Mouse (Mus musculus) embryo, embryonic 10.5 days (tissue): ENCODE measurements at regions not wholly inside any gene's neighbourhood (a gene's known extent, or its start where the extent isn't known, plus 50 kb on each side); places are given as distances from the start of the nearest gene placed in this dataset.
A peak's percentile ranks its signal among the peaks of the same experiment; 100 is the strongest.

ENCODE experiments used
- DNase-seq: peaks from one replicate; pipeline ENCODE4 v3.0.0-alpha.2; 2015; ENCODE audit warnings: low spot score

DNA sequence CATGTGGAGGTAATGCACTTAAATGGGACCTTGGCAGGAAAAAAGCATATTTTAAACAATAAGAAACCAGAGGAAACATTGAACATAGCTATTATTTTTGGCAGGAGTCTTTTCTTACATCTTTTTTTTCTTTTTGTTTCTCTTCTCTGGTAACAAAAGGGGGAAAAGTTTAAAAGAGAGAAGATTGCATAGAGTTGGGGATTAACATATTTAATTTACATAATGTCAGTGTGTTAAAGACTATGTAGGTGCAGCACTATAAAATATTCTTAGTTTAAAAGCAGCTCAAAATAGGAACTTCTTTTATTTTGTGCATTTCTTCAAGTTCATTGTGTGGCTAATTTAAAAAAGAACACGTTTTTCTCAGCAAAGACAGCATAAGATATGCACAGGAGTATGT lies 1087.5 kb downstream of the Cdh11 start:
- DNase-seq, result no peak

DNA sequence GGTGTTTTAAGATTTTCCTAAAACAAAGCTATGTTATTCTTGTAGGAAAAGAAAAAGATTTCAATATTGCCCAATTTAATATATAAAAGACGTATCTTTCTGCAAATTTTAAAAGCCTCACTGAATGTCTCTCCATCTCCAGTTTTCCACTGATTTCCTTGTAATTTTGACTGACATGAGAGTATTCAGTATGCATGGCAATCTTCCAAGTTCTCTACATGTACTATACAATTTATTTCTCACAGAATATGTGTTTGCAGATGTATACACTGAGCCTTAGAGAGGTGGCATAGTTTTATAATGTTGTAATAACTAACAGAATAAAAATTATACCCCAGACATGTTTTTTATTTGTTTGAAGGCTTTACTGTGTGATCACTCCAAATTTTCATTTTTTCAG lies 1094.5 kb downstream of the Cdh11 start:
- DNase-seq, result no peak

DNA sequence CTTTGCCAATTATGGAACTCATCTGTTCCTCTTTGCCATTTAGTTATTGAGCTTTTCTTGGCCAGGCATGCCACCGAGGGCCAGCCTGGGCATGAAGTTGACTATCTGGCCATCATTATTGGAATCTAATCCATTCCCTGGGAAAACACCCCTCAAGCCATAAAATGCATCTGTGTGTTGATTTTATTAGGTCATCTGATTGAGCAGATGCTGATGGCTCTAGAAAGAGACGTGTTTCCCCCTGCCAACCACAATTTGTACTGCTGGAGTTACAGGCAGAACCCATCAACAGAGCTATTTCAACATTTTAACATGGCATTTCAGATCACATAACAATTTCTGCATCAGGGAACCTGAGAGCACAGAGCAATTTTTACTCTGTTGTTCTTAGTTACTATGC lies 1116.5 kb downstream of the Cdh11 start:
- DNase-seq, result no peak

GRCm38 (mm10) chr8:101662874-101663273 lies 1122.6 kb downstream of the Cdh11 start:
- no peak for DNase-seq

DNA sequence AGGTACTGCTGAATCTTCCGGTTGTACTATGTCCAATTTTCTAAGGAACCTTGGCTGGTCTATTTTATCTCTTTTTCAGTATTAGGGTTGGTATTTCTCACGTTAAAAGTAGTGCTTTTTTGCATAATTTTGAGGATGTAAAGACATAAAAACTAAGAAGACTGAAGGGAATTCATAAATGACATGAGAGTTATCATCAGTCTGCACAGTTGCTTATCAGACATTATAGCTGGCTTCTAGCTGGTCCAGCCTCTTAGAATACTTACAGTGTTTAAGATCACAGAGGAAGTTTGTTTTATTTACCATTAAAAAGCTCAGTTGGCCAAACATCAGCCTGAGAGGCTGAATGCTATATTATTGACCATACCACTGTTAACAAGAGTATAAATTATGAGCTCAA lies 1130.2 kb downstream of the Cdh11 start:
- DNase-seq, result no peak

- DNase-seq, result peak; percentile 67
These were observed 1156.6 kb downstream of the Cdh11 start for GRCm38 (mm10) chr8:101628816-101629215.

DNA sequence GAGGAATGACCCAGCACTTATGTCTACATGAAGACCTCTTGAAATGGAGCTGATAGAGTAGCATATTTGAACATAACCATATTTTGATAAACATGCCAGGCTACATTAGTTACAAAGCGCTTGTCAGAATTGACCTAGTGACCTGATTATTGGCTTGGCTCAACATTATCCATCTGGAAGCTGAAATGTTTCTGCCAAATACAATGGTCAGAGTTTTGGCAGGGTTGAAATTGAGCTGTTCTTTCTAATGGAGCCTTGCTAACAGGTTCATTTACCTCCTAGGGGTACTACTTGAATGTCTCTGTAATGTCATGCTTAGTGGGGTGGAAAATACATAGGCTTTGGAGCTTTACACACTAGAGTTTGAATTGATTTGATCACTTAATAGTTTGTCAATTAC lies 1163.5 kb downstream of the Cdh11 start:
- no peak for DNase-seq

DNA sequence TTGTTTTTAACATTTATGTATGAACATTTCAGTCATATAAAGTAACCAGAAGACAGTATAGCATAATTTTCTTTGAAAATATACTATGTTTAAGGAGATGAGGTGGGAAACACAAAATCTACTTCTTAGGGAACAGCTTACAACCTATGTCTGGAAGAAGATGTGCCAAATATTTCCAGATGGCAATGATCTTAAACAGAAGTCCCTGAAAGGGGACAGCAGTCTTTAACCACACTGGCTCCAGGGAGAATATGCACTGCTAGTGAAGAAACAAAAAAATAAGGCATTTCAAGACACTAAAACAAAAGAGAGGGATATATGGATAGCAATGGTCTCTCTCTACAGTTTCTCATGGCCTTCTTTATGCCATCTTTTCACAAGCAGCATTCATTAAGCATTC lies 1194.3 kb downstream of the Cdh11 start:
- no peak for DNase-seq

GRCm38 (mm10) chr8:101590639-101591038 lies 1194.8 kb downstream of the Cdh11 start:
- DNase-seq, result no peak

- no peak for DNase-seq
These were observed 1221.0 kb downstream of the Cdh11 start for GRCm38 (mm10) chr8:101564447-101564846.

DNA sequence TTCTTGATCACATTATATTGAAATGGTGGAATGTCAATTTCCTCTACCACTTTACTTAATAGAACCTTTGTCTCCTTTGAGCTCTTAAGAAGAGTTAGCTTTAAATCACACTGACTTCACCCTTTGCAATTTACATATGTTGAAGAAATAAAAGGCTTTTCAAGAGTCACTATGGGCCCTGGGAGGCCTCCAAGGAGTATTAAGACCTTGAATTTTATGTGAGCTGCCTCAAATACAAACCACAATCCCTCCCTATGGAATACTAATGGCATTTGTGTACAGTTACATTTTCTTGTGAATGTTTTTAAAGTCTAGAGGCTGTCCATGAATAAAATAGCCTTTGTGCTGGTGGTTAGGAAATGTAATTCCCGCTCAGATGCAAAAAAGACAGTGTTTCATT lies 1262.7 kb downstream of the Cdh11 start:
- DNase-seq, result no peak

DNA sequence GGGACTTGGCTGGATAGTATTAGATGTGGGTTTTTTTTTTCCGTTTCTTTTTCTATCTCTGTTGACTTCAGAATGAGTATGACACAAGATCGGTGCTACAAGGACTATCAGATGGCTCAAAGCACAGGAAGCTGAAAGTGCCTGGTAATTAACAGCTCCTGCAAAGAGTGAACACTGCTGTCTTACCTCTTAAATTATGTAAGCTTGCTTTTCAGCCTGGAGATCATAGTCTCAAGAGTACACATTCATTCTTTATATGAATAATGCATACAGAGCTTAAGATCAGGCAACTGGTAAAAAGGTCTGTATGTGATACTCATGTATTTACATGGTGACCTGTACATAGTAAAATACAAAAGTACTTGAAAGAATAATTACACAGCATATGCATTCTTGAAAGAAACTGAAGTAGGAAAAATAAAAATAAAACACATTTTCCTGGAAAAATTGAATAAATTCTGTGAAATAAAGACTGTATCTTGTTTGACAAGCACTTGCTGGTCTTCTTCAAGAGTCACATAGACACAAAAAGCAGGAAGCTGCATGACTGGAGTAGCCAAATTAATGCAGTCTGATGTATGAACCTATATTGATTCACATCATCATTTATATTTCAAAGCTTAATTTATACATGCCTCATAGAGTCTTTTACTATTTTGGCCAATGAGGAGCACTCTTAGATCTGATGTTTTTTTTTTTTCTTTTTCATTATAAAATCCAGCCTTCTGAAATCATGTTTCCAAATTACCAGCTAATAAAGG lies 1306.7 kb downstream of the Cdh11 start:
- DNase-seq, result no peak

- no peak for DNase-seq
These were observed 1319.1 kb downstream of the Cdh11 start for GRCm38 (mm10) chr8:101466363-101466762.

DNA sequence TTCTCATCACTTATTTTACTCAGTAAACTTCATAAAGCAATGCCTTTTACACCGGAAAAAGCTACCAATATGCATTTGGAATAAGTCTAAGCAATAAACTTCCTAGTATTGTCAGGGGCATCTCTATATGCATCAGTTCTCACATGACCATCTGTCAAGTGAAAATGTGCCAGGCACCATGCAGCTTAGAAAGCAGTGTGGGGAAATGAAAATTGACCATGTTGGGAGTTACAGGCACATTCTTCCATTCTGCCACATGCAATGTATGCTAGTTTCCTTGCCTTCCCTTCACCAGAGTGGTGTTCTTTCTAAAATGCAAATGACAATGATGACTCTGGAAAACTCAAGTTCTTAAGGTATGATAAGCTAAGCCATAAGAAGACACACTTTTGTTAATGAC lies 1322.9 kb downstream of the Cdh11 start:
- DNase-seq, result no peak

DNA sequence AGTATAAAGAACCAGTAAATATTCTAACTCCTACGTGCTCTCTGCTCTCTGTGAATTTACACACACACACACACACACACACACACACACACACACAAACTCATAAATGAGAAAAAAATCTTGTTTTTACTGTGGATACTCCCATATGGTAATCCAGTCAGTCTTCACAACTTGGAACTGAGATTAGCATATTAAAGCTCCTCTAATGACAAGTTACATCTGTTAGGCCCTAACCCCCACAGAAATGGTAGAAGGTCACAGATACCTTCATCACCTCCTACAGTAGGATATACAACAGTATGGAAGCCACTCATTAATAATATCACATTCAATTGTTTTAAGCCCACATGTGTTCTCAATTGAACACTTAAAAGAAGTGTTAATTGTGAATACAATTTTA lies 1340.7 kb downstream of the Cdh11 start:
- DNase-seq, result no peak

DNA sequence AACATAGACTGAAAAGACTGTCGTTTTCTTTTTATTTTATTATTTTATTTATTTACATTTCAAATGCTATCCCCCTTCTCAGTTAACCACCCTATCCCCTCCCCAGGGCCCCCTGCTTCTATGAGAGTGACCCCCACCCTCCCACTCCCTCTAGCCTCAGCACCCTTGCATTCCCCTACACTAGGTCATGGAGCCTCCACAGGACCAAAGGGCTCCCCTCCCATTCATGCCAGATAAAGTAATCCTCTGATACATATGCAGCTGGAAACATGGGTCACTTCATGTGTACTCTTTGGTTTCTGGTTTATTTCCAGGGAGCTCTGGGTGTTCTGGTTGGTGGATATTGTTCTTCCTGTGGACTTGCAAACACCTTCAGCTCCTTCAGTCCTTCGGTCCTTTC lies 1342.9 kb downstream of the Cdh11 start:
- DNase-seq, result no peak

DNA sequence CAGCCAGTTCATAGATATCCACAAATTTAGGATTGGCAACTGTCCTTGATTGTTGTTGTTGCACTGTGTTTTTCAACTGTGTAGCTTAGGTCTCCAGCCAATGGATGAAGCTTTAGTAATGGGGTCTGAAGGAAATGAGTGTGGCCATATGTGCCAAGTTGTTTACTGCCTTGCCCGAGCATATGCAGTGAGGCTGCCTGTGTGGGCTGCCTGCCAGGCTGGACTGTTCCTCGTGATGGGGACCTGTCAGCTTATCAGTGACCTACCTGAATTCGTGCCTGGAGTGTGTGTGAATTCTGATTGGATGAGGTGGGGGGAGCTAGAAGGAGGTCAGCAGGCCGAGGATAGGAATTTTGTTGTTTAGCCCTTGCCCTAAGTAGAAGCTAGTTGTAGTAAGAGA lies 1349.8 kb downstream of the Cdh11 start:
- DNase-seq, result no peak
